Mouse (Mus musculus) hindlimb bud, embryonic 11.5 days (tissue): ENCODE measurements around the gene Gm45062.

ENCODE experiments used
- DNase-seq: peaks from one replicate; pipeline ENCODE4 v3.0.0-alpha.2; 2012; ENCODE audit warnings: low read depth, low spot score; ENCODE audit errors: extremely low spot score

Gene Gm45062

GRCm38 (mm10) chr6:8415823-8416222 is 156.6 kb downstream of the Gm45062 start:
- no peak for DNase-seq

- DNase-seq, result no peak
Measured at GRCm38 (mm10) chr6:8416802-8417569, 157.7 kb downstream of the Gm45062 start.

GRCm38 (mm10) chr6:8419485-8420186 is 160.4 kb downstream of the Gm45062 start:
- no peak for DNase-seq

- no peak for DNase-seq
Measured at GRCm38 (mm10) chr6:8420187-8420503, 160.9 kb downstream of the Gm45062 start.

GRCm38 (mm10) chr6:8421421-8421820 is 162.2 kb downstream of the Gm45062 start:
- DNase-seq, result no peak

- no peak for DNase-seq
Measured at GRCm38 (mm10) chr6:8421959-8422581, 162.8 kb downstream of the Gm45062 start.

GRCm38 (mm10) chr6:8423142-8423541 is 163.9 kb downstream of the Gm45062 start:
- no peak for DNase-seq

- DNase-seq, result no peak
Measured at GRCm38 (mm10) chr6:8427692-8428091, 168.4 kb downstream of the Gm45062 start.

- DNase-seq, result no peak
Measured at GRCm38 (mm10) chr6:8430610-8431234, 171.5 kb downstream of the Gm45062 start.

GRCm38 (mm10) chr6:8433179-8433578 is 173.9 kb downstream of the Gm45062 start:
- no peak for DNase-seq

- DNase-seq, result no peak
Measured at GRCm38 (mm10) chr6:8437937-8438336, 178.7 kb downstream of the Gm45062 start.

- no peak for DNase-seq
Measured at GRCm38 (mm10) chr6:8441814-8442213, 182.6 kb downstream of the Gm45062 start.

- DNase-seq, result peak; percentile 16
Measured at GRCm38 (mm10) chr6:8446786-8447185, 187.5 kb downstream of the Gm45062 start.

- no peak for DNase-seq
Measured at GRCm38 (mm10) chr6:8455599-8455998, 196.3 kb downstream of the Gm45062 start.

- DNase-seq, result no peak
Measured at GRCm38 (mm10) chr6:8458596-8458995, 199.3 kb downstream of the Gm45062 start.

GRCm38 (mm10) chr6:8462447-8462846 is 203.2 kb downstream of the Gm45062 start:
- DNase-seq, result no peak

GRCm38 (mm10) chr6:8465388-8465787 is 206.1 kb downstream of the Gm45062 start:
- DNase-seq, result no peak

GRCm38 (mm10) chr6:8465985-8466384 is 206.7 kb downstream of the Gm45062 start:
- no peak for DNase-seq

GRCm38 (mm10) chr6:8467667-8468337 is 208.6 kb downstream of the Gm45062 start:
- DNase-seq, result no peak

- DNase-seq, result no peak
Measured at GRCm38 (mm10) chr6:8469918-8470317, 210.7 kb downstream of the Gm45062 start.

GRCm38 (mm10) chr6:8472125-8472524 is 212.9 kb downstream of the Gm45062 start:
- no peak for DNase-seq
